Mouse (Mus musculus): ENCODE data around the gene Morc3.

- no peak for TF ChIP-seq CTCF (IDR thresholded peaks at IDR 0.05; ENCODE audit: control insufficient read depth, insufficient read depth, low read length)
- no peak for TF ChIP-seq POLR2A (IDR thresholded peaks at IDR 0.05; ENCODE audit: borderline replicate concordance, control insufficient read depth, low read depth, low read length)
Observed at GRCm38 (mm10) chr16:93799936-93800335, 32.0 kb upstream of the Morc3 start.
